Mouse (Mus musculus) gastrocnemius, adult 2 months (tissue): ENCODE results near the gene D930048N14Rik. TPM values are rescaled to one million over a fixed set of nuclear protein-coding genes. Genes with fewer than 3 reads are reported as not detected.
"Not testable (repeated sequence)": the region's sequence is repeated elsewhere in the genome, so short reads cannot be mapped to it uniquely, and the experiment has no call there.

Experiments used
- DNase-seq: peaks from one replicate; pipeline ENCODE4 v3.0.0; 2022
- H3K27ac ChIP-seq: fragments of 200-600 bp; 2 replicates; pipeline ENCODE4 v1.8.1; 2022; ENCODE audit warnings: mild to moderate bottlenecking
- H3K4me3 ChIP-seq: fragments of 200-600 bp; 2 replicates; pipeline ENCODE4 v1.8.1; 2022; ENCODE audit warnings: mild to moderate bottlenecking, moderate library complexity
- CTCF ChIP-seq: fragments of 200-600 bp; IDR thresholded peaks from 2 replicates; pipeline ENCODE4 v1.8.1; 2022; ENCODE audit warnings: antibody characterized with exemption, mild to moderate bottlenecking, moderate library complexity
- intact Hi-C: fragments of 180-260 bp; cut with DNase I; formaldehyde crosslinking; loops from one replicate; pipeline ENCODE4 v1.15.1; 2025
- total RNA-seq, 2 experiments: library from RNA; stranded (reverse); gene quantifications; 2 replicates each; pipeline ENCODE4 v1.2.3; 2021

Gene D930048N14Rik
- total RNA-seq, 2 experiments from 2014 or later, result 0.20 to 0.31 TPM

DNA sequence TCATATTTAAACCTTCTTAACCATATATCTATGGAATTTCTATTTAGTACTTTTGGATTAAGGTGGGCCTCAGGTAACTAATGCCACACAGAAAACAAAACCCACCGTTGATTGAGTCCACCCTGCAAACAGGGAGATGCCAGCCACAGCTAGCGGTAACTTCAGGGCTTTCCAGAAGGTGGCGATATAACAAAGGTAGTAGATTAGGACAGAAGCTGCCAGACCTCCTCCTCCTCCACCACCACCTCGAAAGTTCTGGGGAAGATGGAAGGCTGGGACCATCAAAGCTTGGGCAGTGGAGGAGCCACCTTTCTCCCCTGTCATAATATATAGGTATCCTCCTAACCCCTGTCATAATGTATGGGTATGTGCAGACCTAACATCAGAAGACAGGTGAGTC, 33.1 kb upstream of the D930048N14Rik start:
- peak; percentile 88 for TF ChIP-seq CTCF
- H3K4me3 ChIP-seq, result no peak overlapping the region
- intact Hi-C loops, result loop anchor here (1.0 to 5.0 kb wide), 2 partner anchors 35 to 64 kb away; partner anchors contain the start of genes D930048N14Rik and N4bp3
- H3K27ac ChIP-seq, result no peak overlapping the region
- peak; percentile 59 for DNase-seq

DNA sequence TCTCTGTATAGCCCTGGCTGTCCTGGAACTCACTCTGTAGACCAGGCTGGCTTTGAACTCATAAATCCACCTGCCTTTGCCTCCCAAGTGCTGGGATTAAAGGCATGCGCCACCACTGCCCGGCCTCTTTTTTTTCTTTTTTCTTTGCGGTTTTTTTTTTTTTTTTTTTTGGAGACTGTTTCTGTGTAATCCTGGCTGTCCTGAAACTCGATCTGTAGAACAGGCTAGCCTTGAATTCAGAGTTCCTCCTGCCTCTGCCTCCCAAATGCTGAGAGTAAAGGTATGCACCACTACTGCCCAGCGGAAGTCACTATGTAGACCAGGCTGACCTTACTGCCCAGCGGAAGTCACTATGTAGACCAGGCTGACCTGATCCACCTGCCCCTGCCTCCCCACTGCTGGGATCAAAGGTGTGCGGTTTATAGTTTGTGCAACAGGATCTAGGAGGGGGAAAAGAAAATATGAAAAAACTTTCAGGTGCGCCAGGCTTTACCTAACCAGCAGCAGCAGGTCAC, 31.8 kb upstream of the D930048N14Rik start:
- DNase-seq, result no peak
- no peak for TF ChIP-seq CTCF
- peak overlapping the region; percentile 93 for H3K27ac ChIP-seq
- intact Hi-C loops, result loop anchor here (5.0 kb wide), 1 partner anchor 33 kb away; the partner anchor contains the start of genes D930048N14Rik and N4bp3
- H3K4me3 ChIP-seq, result peak overlapping the region; percentile 95

DNA sequence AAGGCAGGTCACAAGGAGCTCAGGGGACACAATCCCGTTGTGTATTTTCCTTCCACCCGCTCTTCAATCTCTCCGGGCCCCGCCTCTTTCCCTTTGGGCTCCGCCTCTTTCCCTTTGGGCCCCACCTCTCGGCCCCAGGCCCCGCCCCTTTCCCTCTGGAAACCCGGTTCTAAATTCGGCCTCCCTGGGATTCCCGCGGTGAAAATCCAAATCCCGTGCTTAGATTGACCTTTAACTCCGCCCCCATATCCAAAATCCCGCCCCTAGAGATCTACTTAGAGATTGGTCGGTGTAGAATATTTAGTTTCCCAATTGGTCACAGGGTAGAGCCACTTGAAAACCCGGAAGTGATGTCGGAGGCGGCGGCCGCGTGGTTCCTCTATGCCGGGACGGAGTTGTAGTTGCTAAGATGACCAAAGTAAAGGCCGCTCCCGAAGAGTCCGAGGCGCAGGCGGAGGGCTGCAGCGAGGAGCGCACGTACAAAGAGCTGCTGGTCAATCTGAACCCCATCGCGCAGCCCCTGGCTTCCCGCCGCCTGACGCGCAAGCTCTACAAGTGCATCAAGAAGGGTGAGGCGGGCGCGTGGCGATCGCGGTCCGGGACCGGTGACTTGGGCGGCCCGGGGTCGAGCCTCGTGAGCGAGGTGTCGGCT, 31.2 kb upstream of the D930048N14Rik start, which contains the start of gene Nhp2:
Gene Nhp2, plus strand, starts transcription at position 327 of the 652 bp plus-strand sequence.
- intact Hi-C loops, result loop anchor here (2.0 to 5.0 kb wide), 2 partner anchors 15 to 33 kb away; partner anchors contain the start of genes D930048N14Rik, N4bp3 and Rmnd5b
- peak; percentile 96 for DNase-seq
- H3K27ac ChIP-seq, result peak within 1 kb of the TSS; percentile 93
- peak within 1 kb of the TSS; percentile 95 for H3K4me3 ChIP-seq
- TF ChIP-seq CTCF, result no peak

DNA sequence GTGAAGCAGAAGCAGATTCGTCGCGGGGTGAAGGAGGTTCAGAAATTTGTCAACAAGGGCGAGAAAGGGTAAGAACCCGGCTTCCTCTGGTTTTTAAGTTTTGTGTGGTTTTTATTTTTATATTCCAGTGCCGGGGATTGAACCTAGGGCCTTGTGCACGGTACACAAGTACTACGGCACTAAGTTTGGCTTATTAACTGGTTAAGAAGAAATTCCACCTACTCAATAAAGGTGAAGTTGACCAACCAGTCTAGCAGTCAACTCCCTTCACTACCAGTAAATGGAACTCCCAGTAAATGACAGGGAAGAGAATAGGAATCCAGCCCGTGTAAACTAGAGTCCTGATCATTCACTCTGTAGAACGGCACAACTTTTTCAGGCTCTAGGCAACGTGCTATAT, 30.7 kb upstream of the D930048N14Rik start:
- H3K27ac ChIP-seq, result peak overlapping the region; percentile 93
- H3K4me3 ChIP-seq, result peak overlapping the region; percentile 95
- intact Hi-C loops, result loop anchor here (2.0 kb wide), 1 partner anchor 15 kb away; the partner anchor contains the start of gene Rmnd5b
- TF ChIP-seq CTCF, result no peak
- no peak for DNase-seq

DNA sequence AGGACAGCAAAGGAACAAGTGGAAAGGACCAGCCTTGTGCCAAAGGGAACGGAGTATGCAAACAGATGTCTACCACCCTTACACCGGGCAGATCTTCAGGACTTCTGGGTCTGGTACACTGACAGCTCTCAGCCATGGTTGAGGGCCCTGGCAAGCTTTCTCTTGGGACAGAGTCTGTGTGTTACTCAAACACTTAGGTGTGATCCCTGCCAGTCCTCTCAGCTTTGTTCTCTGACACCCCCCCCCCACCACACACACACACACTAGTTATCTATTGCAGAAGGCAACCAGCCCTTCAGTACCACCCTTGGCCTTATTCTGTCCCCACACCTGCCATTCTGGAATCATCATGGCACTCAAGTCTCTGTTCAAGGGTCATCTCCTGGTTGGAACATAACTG, 29.0 kb upstream of the D930048N14Rik start:
- no peak overlapping the region for H3K27ac ChIP-seq
- no peak for TF ChIP-seq CTCF
- intact Hi-C loops, result loop anchor here (2.0 kb wide), 1 partner anchor 13 kb away; the partner anchor contains the start of gene Rmnd5b
- no peak overlapping the region for H3K4me3 ChIP-seq
- no peak for DNase-seq

DNA sequence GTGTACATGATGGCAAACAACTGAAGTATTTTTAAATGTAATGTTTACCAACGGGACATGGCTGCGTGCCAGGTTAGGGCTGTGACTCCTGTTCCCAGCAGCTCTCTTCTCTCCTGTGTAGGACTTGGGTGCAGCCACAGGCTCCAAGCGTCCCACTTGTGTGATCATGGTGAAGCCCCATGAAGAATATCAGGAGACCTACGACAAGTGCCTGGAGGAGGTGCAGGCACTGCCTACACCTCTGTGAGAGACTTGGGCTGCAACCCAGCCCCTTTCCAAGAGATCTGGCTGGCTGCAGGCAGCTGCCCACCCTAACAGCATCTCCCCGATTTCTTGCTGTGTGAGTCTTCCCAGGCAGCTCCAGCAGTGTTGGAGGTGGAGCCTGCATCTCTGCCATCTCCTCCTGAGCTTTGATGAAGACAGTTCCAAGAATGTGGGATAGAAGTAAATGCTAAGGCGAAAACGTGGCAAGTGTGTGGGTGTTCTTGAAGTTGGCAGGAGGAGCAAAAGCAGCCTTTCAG, 27.7 kb upstream of the D930048N14Rik start:
- intact Hi-C loops, result no loop called here
- Histone ChIP-seq H3K27ac (no peak overlapping the region), H3K4me3 (no peak overlapping the region)
- no peak for DNase-seq
- no peak for TF ChIP-seq CTCF

DNA sequence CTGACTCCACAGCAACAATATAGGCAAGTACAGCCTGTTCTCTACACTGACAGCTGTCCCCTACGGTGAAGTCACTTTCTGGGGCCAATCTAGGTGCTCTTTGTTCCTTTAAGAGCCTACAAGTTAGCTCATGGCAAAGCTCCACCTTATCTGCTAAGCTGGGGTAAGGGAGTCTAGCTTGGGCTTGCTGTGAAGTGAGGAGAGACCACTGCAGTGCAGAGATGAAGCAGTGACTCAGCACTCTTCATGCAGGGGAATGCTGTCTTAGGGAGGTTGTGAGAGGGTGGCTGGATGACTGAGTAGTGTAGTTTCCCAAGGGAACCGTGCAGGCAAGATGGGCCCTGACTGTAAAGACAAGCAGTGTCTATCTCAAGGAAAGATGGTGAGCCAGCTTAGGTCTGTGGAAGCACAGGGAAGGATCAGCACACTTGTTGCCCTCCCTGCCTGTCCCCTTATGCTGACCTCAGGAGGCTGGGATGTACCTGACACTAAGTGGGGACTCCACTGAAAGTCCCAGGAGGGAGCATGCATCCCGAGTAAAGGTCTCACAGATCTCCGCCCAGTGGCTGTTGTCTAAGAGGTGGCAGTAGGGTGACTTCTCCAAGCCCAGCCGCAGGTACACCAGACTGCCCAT, 25.4 kb upstream of the D930048N14Rik start:
- H3K27ac ChIP-seq, result no peak overlapping the region
- H3K4me3 ChIP-seq, result no peak overlapping the region
- TF ChIP-seq CTCF, result no peak
- DNase-seq, result no peak
- intact Hi-C loops, result no loop called here

DNA sequence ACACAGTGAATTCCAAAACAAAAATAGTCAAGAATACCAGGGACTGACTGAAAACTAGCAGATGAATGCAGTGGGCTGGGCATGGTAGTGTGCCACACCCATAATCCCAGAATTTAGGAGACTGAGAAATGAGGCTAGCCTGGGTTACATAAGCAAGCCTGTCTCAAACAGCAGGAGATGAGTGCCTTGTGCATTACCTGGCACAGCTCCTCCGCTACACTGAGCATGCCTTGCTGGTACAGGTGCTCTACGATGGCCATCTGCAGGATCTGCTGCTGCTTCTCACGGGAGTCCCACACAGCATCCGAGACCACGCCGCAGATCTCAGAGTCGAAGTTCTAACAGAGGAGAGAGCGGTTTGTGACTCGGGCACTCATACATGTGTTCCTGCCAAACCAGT, 23.3 kb upstream of the D930048N14Rik start:
- Histone ChIP-seq H3K4me3 (no peak overlapping the region), H3K27ac (no peak overlapping the region)
- no peak for TF ChIP-seq CTCF
- DNase-seq, result no peak
- intact Hi-C loops, result no loop called here

DNA sequence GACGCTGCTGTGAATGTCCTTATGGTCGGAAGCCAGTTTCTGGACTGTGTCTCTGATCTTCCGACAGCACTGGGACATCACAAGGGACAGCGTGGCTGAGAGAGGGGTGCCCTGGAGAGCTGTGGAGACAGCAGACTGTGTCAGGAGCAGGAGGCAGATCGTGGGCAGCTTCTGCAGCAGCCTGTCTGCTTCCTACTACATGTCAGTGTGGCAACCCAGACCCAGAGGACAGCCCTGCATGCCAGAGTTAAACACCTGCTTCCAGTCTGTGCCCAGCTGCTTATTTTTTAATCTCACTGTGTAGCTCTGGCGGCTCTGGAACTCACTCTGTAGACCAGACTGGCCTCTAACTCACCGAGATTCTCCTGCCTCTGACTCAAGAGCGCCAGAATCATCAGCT, 22.8 kb upstream of the D930048N14Rik start:
- intact Hi-C loops, result no loop called here
- no peak overlapping the region for H3K4me3 ChIP-seq
- no peak overlapping the region for H3K27ac ChIP-seq
- no peak for TF ChIP-seq CTCF
- no peak for DNase-seq

DNA sequence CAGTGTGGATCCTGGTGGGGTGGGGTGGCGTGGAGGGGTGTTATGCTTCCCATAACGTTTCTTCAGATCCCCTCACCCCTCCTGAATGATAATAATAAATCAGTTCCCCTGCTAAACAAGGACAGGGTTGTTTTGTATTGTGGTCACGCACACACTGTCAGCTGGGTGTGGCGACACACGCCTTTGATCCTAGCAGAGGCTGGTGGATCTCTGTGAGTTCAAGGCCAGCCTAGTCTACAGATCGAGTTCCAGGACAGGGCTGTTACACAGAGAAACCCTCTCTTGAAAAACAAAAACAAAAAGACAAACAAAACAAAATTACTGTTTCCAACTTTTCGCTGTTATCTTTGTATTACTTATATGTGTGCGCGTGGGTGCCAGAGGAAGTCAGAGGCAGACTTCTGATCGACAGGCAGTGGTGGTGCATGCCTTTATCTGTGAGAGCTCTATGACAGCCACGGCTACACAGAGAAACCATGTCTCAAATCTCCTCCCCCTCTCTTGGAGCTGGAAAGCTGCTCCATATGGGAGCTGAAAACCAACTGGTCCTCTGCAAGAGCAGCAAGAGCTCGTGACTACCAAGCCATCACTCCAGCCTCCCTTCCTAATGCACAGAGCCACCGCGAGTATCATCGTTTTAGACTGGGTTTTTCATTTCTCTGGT, 21.0 kb upstream of the D930048N14Rik start:
- Histone ChIP-seq H3K27ac (no peak overlapping the region), H3K4me3 (no peak overlapping the region)
- DNase-seq, result no peak
- TF ChIP-seq CTCF, result no peak
- intact Hi-C loops, result no loop called here

DNA sequence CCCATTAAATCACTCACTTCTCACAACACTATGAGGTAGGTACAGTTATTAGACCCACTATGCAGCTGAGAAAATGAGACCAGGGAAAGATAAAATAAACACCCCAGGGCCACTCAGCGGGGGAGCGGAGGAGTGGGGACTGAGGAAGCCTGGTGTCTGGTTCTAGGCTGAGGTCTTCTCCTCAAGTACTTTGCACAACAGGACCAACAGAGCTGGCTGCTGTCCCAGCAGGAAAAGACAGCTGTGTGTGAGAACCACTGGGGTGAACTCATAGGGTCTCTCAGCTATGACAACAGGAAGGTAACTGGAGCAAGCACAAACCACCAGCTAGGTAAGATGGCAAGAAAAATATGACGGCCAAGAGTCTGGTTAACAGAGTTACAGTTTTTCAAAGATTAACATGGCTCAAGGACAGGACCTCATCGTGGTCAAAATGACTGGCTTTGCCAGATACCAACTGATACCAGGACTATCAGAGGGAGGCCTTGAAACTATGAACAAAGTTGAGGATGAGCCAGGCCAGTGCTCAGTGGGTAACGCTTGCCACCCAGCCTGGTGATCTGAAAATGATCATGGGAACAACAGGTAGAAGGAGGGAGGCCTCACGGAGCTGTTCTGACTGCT, 18.5 kb upstream of the D930048N14Rik start:
- Histone ChIP-seq H3K27ac (no peak overlapping the region; the same call in 1 of the 2 replicates), H3K4me3 (no peak overlapping the region)
- intact Hi-C loops, result no loop called here
- DNase-seq, result no peak
- no peak for TF ChIP-seq CTCF

DNA sequence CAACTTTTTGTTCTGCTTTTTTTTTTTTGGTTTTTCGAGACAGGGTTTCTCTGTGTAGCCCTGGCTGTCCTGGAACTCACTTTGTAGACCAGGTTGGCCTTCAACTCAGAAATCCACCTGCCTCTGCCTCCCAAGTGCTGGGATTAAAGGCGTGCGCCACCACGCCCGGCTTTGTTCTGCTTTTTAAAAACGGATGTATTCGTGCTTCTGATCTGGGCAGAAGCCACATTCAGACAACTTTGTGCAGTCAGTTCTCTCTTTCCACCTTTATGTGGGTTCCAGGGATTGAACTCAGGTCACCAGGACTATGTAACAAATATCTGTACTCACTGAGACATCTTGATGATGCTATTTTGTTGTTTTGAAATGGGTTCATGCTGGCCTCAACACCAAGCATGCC, 17.6 kb upstream of the D930048N14Rik start:
- intact Hi-C loops, H3K27ac ChIP-seq, DNase-seq, H3K4me3 ChIP-seq: not testable (repeated sequence)
